31 mouse cellular contexts compared by ENCODE assay signal in genomic region chr4:130095137-130095536, GRCm38 (mm10). TPM values are rescaled to one million over a fixed set of nuclear protein-coding genes. Genes with fewer than 3 reads are reported as not detected.
DNase-seq lines count a peak whose midpoint lies in the region; ATAC-seq and TF ChIP-seq lines count a peak whose summit lies in the region.
"Had no signal": no experiment of that assay in that cellular context is flagged by ENCODE, and none has a peak within 500 bp of the region (broad histone marks: within the 10 kb centered on the region; RNA-seq: fewer than 3 reads in every experiment).

No protein-coding gene starts in this region.

- no peaks in the 10 kb centered on the region for H3K4me1 ChIP-seq in forebrain, embryonic 13.5 days
- H3K4me1 ChIP-seq in forebrain, embryonic 15.5 days: 0 out of 2 replicates have a peak, but pooled peaks cover 3% of the 10 kb centered on the region
- H3K4me1 ChIP-seq in hindbrain, embryonic 13.5 days (replicated peaks): peaks cover 17% of the 10 kb centered on the region
- H3K4me1 ChIP-seq in hindbrain, postnatal 0 days (ENCODE audit: insufficient read depth, low read length): no peaks in the 10 kb centered on the region
- H3K4me1 ChIP-seq: heart, embryonic 15.5 days; hindbrain, embryonic 15.5 days had no signal

- no peak overlapping the region for H3K4me3 ChIP-seq in forebrain, embryonic 13.5 days
- no peak overlapping the region for H3K4me3 ChIP-seq in forebrain, embryonic 15.5 days
- H3K4me3 ChIP-seq in hindbrain, embryonic 13.5 days: no peak overlapping the region
- H3K4me3 ChIP-seq in hindbrain, postnatal 0 days (ENCODE audit: low read length): no peak overlapping the region
- H3K4me3 ChIP-seq: forebrain, embryonic 12.5 days; gastrocnemius, adult 2 months; heart, embryonic 15.5 days; hindbrain, embryonic 15.5 days; intestine, embryonic 15.5 days had no signal

- no peak for ATAC-seq in forebrain, embryonic 13.5 days
- no peak for ATAC-seq in forebrain, embryonic 15.5 days (replicated peaks)
- no peak for ATAC-seq in hindbrain, embryonic 13.5 days (ENCODE audit: low FRiP score)
- ATAC-seq in hindbrain, postnatal 0 days: no peak
- ATAC-seq: CD4-positive, CD25-positive, alpha-beta regulatory T cell, adult 4 months; forebrain, postnatal 0 days; intestine, embryonic 15.5 days had no signal

- H3K4me2 ChIP-seq in forebrain, embryonic 13.5 days: no peak overlapping the region
- H3K4me2 ChIP-seq in forebrain, embryonic 15.5 days (replicated peaks): no peak overlapping the region
- H3K4me2 ChIP-seq in hindbrain, embryonic 13.5 days: no peak overlapping the region
- H3K4me2 ChIP-seq in hindbrain, postnatal 0 days (ENCODE audit: low read depth, low read length): no peak overlapping the region
- H3K4me2 ChIP-seq: forebrain, embryonic 12.5 days; heart, embryonic 11.5 days; heart, embryonic 15.5 days; hindbrain, embryonic 15.5 days; intestine, embryonic 15.5 days had no signal

- peak overlapping the region; percentile 12; the same call in 1 of the 2 replicates for H3K9ac ChIP-seq in forebrain, embryonic 13.5 days
- no peak overlapping the region for H3K9ac ChIP-seq in forebrain, embryonic 15.5 days (replicated peaks)
- 0 out of 2 replicates have a peak overlapping the region, but pooled peaks have one; percentile 46 for H3K9ac ChIP-seq in hindbrain, embryonic 13.5 days
- H3K9ac ChIP-seq in hindbrain, postnatal 0 days (replicated peaks; ENCODE audit: low read length): no peak overlapping the region
- H3K9ac ChIP-seq: forebrain, embryonic 12.5 days; forebrain, postnatal 0 days; heart, embryonic 15.5 days; hindbrain, embryonic 15.5 days; intestine, embryonic 15.5 days had no signal

- WGBS in forebrain, embryonic 13.5 days: 33% methylated on average over 3 of the region's 3 CpGs
- WGBS in forebrain, embryonic 15.5 days: 37% methylated on average over 3 of the region's 3 CpGs
- WGBS in hindbrain, embryonic 13.5 days: 26% methylated on average over 3 of the region's 3 CpGs
- 44% methylated on average over 3 of the region's 3 CpGs for WGBS in hindbrain, postnatal 0 days

- H3K27ac ChIP-seq in forebrain, embryonic 13.5 days: no peak overlapping the region
- no peak overlapping the region for H3K27ac ChIP-seq in forebrain, embryonic 15.5 days (replicated peaks)
- no peak overlapping the region for H3K27ac ChIP-seq in hindbrain, embryonic 13.5 days
- no peak overlapping the region for H3K27ac ChIP-seq in hindbrain, postnatal 0 days
- H3K27ac ChIP-seq: forebrain, embryonic 12.5 days; gastrocnemius, adult 2 months; heart, embryonic 15.5 days; hindbrain, embryonic 15.5 days; intestine, embryonic 15.5 days had no signal

- H3K27me3 ChIP-seq in forebrain, embryonic 13.5 days: peaks cover 32% of the 10 kb centered on the region
- 0 out of 2 replicates have a peak, but pooled peaks cover 3% of the 10 kb centered on the region for H3K27me3 ChIP-seq in forebrain, embryonic 15.5 days
- peaks cover 25% of the 10 kb centered on the region; the same call in 1 of the 2 replicates for H3K27me3 ChIP-seq in hindbrain, embryonic 13.5 days
- H3K27me3 ChIP-seq in hindbrain, postnatal 0 days (ENCODE audit: insufficient read depth, low read length): no peaks in the 10 kb centered on the region
- H3K27me3 ChIP-seq: intestine, embryonic 15.5 days had no signal

- H3K36me3 ChIP-seq in forebrain, embryonic 13.5 days (ENCODE audit: poor library complexity, severe bottlenecking): no peaks in the 10 kb centered on the region
- no peaks in the 10 kb centered on the region for H3K36me3 ChIP-seq in forebrain, embryonic 15.5 days
- no peaks in the 10 kb centered on the region for H3K36me3 ChIP-seq in hindbrain, embryonic 13.5 days
- H3K36me3 ChIP-seq in hindbrain, postnatal 0 days (ENCODE audit: insufficient read depth, low read length): no peaks in the 10 kb centered on the region
- H3K36me3 ChIP-seq: forebrain, embryonic 12.5 days; heart, embryonic 15.5 days; hindbrain, embryonic 15.5 days; intestine, embryonic 15.5 days had no signal

- H3K9me3 ChIP-seq in forebrain, embryonic 13.5 days (replicated peaks): no peaks in the 10 kb centered on the region
- no peaks in the 10 kb centered on the region for H3K9me3 ChIP-seq in forebrain, embryonic 15.5 days
- no peaks in the 10 kb centered on the region for H3K9me3 ChIP-seq in hindbrain, embryonic 13.5 days
- H3K9me3 ChIP-seq in hindbrain, postnatal 0 days (ENCODE audit: low read length): no peaks in the 10 kb centered on the region
- H3K9me3 ChIP-seq: forebrain, embryonic 12.5 days; heart, embryonic 15.5 days; hindbrain, embryonic 15.5 days; intestine, embryonic 15.5 days had no signal

- DNase-seq in hindbrain, postnatal 0 days (ENCODE audit: low spot score): no peak
- peak; percentile 32 for DNase-seq in mesoderm, embryonic 11.5 days (ENCODE audit: low read depth, low spot score)
- DNase-seq in retina, embryonic 14.5 days (ENCODE audit: low spot score): peak; percentile 51
- no peak for DNase-seq in lung, adult 18-20 months
- DNase-seq in thymus, postnatal 14 days: no peak
- DNase-seq: adrenal gland, adult 2 months; adrenal gland, postnatal 14 days; cerebellum, adult 11 months; cerebellum, adult 2 months; cerebellum, adult 9-11 months; cerebellum, postnatal 25 days; forebrain, postnatal 0 days; gastrocnemius, adult 2 months; gastrocnemius, postnatal 14 days; heart, adult 11 months; heart, postnatal 10 days; heart, postnatal 36 days had no signal

- TF ChIP-seq CTCF in hindbrain, postnatal 0 days (IDR thresholded peaks at IDR 0.05; ENCODE audit: low read depth): no peak

RNA-seq across cellular contexts. Expression of gene Pef1, which starts 7.2 kb away (rescaled TPM):
- 68.0 and 68.4 TPM in 2 replicates for polyA plus RNA-seq in forebrain, embryonic 13.5 days (2015; fragmentation: Nextera tagmentation; extraction: Ambion mirVana)
- polyA plus RNA-seq in forebrain, embryonic 15.5 days (2015; fragmentation: Nextera tagmentation; extraction: Ambion mirVana): 68.1 and 70.3 TPM in 2 replicates
- 65.1 and 65.7 TPM in 2 replicates for polyA plus RNA-seq in hindbrain, embryonic 13.5 days (2015; fragmentation: Nextera tagmentation; extraction: Ambion mirVana)
- 82.6 and 93.4 TPM in 2 replicates for total RNA-seq in hindbrain, postnatal 0 days (2014; rRNA removed)
- polyA plus RNA-seq in hindbrain, postnatal 0 days (2015; fragmentation: Nextera tagmentation; extraction: Ambion mirVana): 59.8 and 62.0 TPM in 2 replicates

RNA-seq across cellular contexts. Expression of gene Hcrtr1, which starts 44.0 kb away (rescaled TPM):
- polyA plus RNA-seq in forebrain, embryonic 13.5 days (2015; fragmentation: Nextera tagmentation; extraction: Ambion mirVana): 0.13 TPM in 1 of 2 replicates, not detected in the other
- 0.27 and 0.38 TPM in 2 replicates for polyA plus RNA-seq in forebrain, embryonic 15.5 days (2015; fragmentation: Nextera tagmentation; extraction: Ambion mirVana)
- polyA plus RNA-seq in hindbrain, embryonic 13.5 days (2015; fragmentation: Nextera tagmentation; extraction: Ambion mirVana): 0.60 and 1.0 TPM in 2 replicates
- 16.9 and 24.2 TPM in 2 replicates for total RNA-seq in hindbrain, postnatal 0 days (2014; rRNA removed)
- polyA plus RNA-seq in hindbrain, postnatal 0 days (2015; fragmentation: Nextera tagmentation; extraction: Ambion mirVana): 11.3 and 12.1 TPM in 2 replicates
- total RNA-seq: common myeloid progenitor, adult 5-6 weeks; gastrocnemius, adult 2 months; gastrocnemius, postnatal 14 days; gastrocnemius, postnatal 4 days; heart, adult 8-10 months; heart, postnatal 10 days; heart, postnatal 36 days; MEL had no signal
- polyA plus RNA-seq: C2C12; CD4-positive, CD25-positive, alpha-beta regulatory T cell, adult 4 months; heart, embryonic 15.5 days had no signal

RNA-seq across cellular contexts. Expression of gene Col16a1, which starts 47.5 kb away (rescaled TPM):
- polyA plus RNA-seq in forebrain, embryonic 13.5 days (2015; fragmentation: Nextera tagmentation; extraction: Ambion mirVana): 2.5 and 2.9 TPM in 2 replicates
- polyA plus RNA-seq in forebrain, embryonic 15.5 days (2015; fragmentation: Nextera tagmentation; extraction: Ambion mirVana): 4.6 and 5.1 TPM in 2 replicates
- 5.8 and 14.3 TPM in 2 replicates for polyA plus RNA-seq in hindbrain, embryonic 13.5 days (2015; fragmentation: Nextera tagmentation; extraction: Ambion mirVana)
- total RNA-seq in hindbrain, postnatal 0 days (2014; rRNA removed): 19.9 and 21.5 TPM in 2 replicates
- polyA plus RNA-seq in hindbrain, postnatal 0 days (2015; fragmentation: Nextera tagmentation; extraction: Ambion mirVana): 13.1 and 13.8 TPM in 2 replicates
- polyA plus RNA-seq: CD4-positive, CD25-positive, alpha-beta regulatory T cell, adult 4 months had no signal

Comparison
In these comparisons a context has a peak if more than half of its experiments do, and no peak if none do; other contexts are left out.
1. H3K9ac ChIP-seq: peak in forebrain, embryonic 13.5 days (single experiment) and hindbrain, embryonic 13.5 days (single experiment); none in forebrain, embryonic 15.5 days (single experiment) and hindbrain, postnatal 0 days (single experiment).
2. DNase-seq: peak in mesoderm, embryonic 11.5 days (single experiment) and retina, embryonic 14.5 days (single experiment); none in hindbrain, postnatal 0 days (single experiment), lung, adult 18-20 months (0 of 2) and thymus, postnatal 14 days (single experiment).